Mouse (Mus musculus) olfactory bulb, adult 2 months (tissue): ENCODE results near the gene Prdm10.

Source experiments
- CTCF ChIP-seq: fragments of 200-500 bp; IDR thresholded peaks from 2 replicates; pipeline ENCODE4 v1.5.1; 2012; ENCODE audit warnings: low read depth, mild to moderate bottlenecking, low read length, moderate library complexity; ENCODE audit not compliant: insufficient read depth
- POLR2A ChIP-seq: fragments of 200-500 bp; IDR thresholded peaks from 2 replicates; pipeline ENCODE4 v1.6.1; 2012; ENCODE audit warnings: mild to moderate bottlenecking, low read depth, low read length, moderate library complexity; ENCODE audit not compliant: insufficient read depth

DNA sequence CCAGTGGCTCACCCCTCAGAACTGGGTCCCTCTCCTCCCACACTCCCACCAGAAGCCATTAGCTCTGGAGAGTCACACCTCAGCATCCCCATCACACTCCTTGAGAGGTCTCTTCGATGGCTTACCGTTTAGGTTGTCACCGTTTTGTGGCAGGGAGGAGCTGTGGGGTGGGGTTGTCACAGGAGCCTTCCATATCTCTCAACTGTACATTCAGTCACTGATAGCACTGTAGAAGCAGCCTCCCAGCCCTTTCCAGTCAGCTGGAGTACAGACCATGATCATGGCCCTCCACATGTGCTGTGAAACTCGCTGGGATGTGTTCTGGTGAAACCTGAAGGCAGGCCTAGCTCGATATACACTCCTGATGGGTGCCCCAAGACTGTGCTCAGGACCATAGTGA, 141.8 kb downstream of the Prdm10 start:
- no peak for TF ChIP-seq CTCF
- TF ChIP-seq POLR2A = no peak
